Mouse (Mus musculus) heart, adult 2 months (tissue): Measurements from ENCODE around the gene Lhpp.

ENCODE experiments used
- CTCF ChIP-seq: fragments of 200-600 bp; IDR thresholded peaks from 2 replicates; pipeline ENCODE4 v1.8.1; 2022; ENCODE audit warnings: antibody characterized with exemption, mild to moderate bottlenecking, moderate library complexity
- POLR2A ChIP-seq: fragments of 200-500 bp; IDR thresholded peaks from 2 replicates; pipeline ENCODE4 v1.6.1; 2011; ENCODE audit warnings: mild to moderate bottlenecking, low read depth, low read length, control low read depth; ENCODE audit not compliant: insufficient read depth

GRCm38 (mm10) chr7:132570071-132570470 is 40.4 kb upstream of the Lhpp start:
- TF ChIP-seq POLR2A (no peak), CTCF (no peak)
